Mouse (Mus musculus) embryonic fibroblast, embryonic 13.5 days (primary cell): Measurements from ENCODE around the gene Dcbld1. TPM values are rescaled to one million over a fixed set of nuclear protein-coding genes. Genes with fewer than 3 reads are reported as not detected.
"Not testable (repeated sequence)": the region's sequence is repeated elsewhere in the genome, so short reads cannot be mapped to it uniquely, and the experiment has no call there.

Experiments used
- H3K27ac ChIP-seq: 2 replicates; pipeline ENCODE4 v1.5.1; 2012; ENCODE audit warnings: low read length, control low read depth, inconsistent platforms; ENCODE audit not compliant: insufficient read depth
- H3K4me1 ChIP-seq: 2 replicates; pipeline ENCODE4 v1.6.1; 2011; ENCODE audit warnings: low read length; ENCODE audit not compliant: control insufficient read depth, insufficient read depth
- H3K4me3 ChIP-seq: 2 replicates; pipeline ENCODE4 v1.5.1; 2011; ENCODE audit warnings: mild to moderate bottlenecking, control low read depth, low read length; ENCODE audit not compliant: insufficient read depth
- CTCF ChIP-seq: IDR thresholded peaks from 2 replicates; pipeline ENCODE4 v1.5.1; 2011; ENCODE audit warnings: mild to moderate bottlenecking, control low read depth, low read length, moderate library complexity, borderline replicate concordance; ENCODE audit not compliant: insufficient read depth
- POLR2A ChIP-seq: IDR thresholded peaks from 2 replicates; pipeline ENCODE4 v1.6.1; 2011; ENCODE audit warnings: low read depth, mild to moderate bottlenecking, control low read depth, low read length, moderate library complexity
- polyA plus RNA-seq: library from polyadenylated mRNA; stranded (reverse); fragments of >200 nt; gene quantifications from 2 replicates; pipeline ENCODE4 v1.2.4, GENCODE M21; 2011; ENCODE audit warnings: low read depth; ENCODE audit not compliant: missing spikeins, insufficient read length

Gene Dcbld1
- polyA plus RNA-seq, 1 experiment, result 6.5 TPM

GRCm38 (mm10) chr10:52260209-52260608 is 26.8 kb downstream of the Dcbld1 start:
- Histone ChIP-seq H3K4me3 (no peak overlapping the region), H3K4me1 (no peaks in the 10 kb centered on the region), H3K27ac (no peak overlapping the region)
- TF ChIP-seq POLR2A (no peak), CTCF (no peak)

- Histone ChIP-seq H3K4me1 (no peaks in the 10 kb centered on the region), H3K4me3 (no peak overlapping the region), H3K27ac (no peak overlapping the region)
- TF ChIP-seq POLR2A (no peak), CTCF (no peak)
Observed at GRCm38 (mm10) chr10:52264162-52264561, 30.7 kb downstream of the Dcbld1 start.

- TF ChIP-seq CTCF, result no peak
- no peak for TF ChIP-seq POLR2A
- Histone ChIP-seq H3K27ac (no peak overlapping the region), H3K4me1 (peaks cover 6% of the 10 kb centered on the region), H3K4me3 (no peak overlapping the region)
Observed at GRCm38 (mm10) chr10:52268879-52269278, 35.5 kb downstream of the Dcbld1 start.

GRCm38 (mm10) chr10:52271385-52271784 is 38.0 kb downstream of the Dcbld1 start:
- H3K27ac ChIP-seq, result no peak overlapping the region
- no peak overlapping the region for H3K4me3 ChIP-seq
- TF ChIP-seq POLR2A (no peak), CTCF (no peak)
- H3K4me1 ChIP-seq, result peaks cover 6% of the 10 kb centered on the region

- Histone ChIP-seq H3K27ac (no peak overlapping the region; the same call in 1 of the 2 replicates), H3K4me3 (no peak overlapping the region), H3K4me1 (peaks cover 6% of the 10 kb centered on the region)
- TF ChIP-seq POLR2A, result no peak
- TF ChIP-seq CTCF, result no peak
Observed at GRCm38 (mm10) chr10:52273012-52273411, 39.6 kb downstream of the Dcbld1 start.

GRCm38 (mm10) chr10:52274001-52274909 is 40.8 kb downstream of the Dcbld1 start:
- H3K4me3 ChIP-seq, result no peak overlapping the region
- no peak overlapping the region for H3K27ac ChIP-seq
- H3K4me1 ChIP-seq, result peaks cover 6% of the 10 kb centered on the region
- TF ChIP-seq POLR2A, result no peak
- TF ChIP-seq CTCF, result no peak

GRCm38 (mm10) chr10:52274910-52275604 is 41.6 kb downstream of the Dcbld1 start:
- H3K4me3 ChIP-seq, result no peak overlapping the region
- H3K27ac ChIP-seq, result no peak overlapping the region
- H3K4me1 ChIP-seq, result peaks cover 6% of the 10 kb centered on the region
- TF ChIP-seq POLR2A (no peak), CTCF (no peak)

- Histone ChIP-seq H3K4me1 (peaks cover 6% of the 10 kb centered on the region), H3K27ac (no peak overlapping the region), H3K4me3 (no peak overlapping the region)
- TF ChIP-seq CTCF, result no peak
- TF ChIP-seq POLR2A, result no peak
Observed at GRCm38 (mm10) chr10:52276579-52276978, 43.2 kb downstream of the Dcbld1 start.

- not testable (repeated sequence) for H3K4me1 ChIP-seq, H3K4me3 ChIP-seq, H3K27ac ChIP-seq
Observed at GRCm38 (mm10) chr10:52277564-52277963, 44.1 kb downstream of the Dcbld1 start.

- TF ChIP-seq POLR2A, result no peak
- no peak overlapping the region for H3K27ac ChIP-seq
Observed at GRCm38 (mm10) chr10:52278011-52278434, 44.6 kb downstream of the Dcbld1 start.

More at GRCm38 (mm10) chr10:52278011-52278434, 44.6 kb downstream of the Dcbld1 start:
- Histone ChIP-seq H3K4me1 (peaks cover 2% of the 10 kb centered on the region), H3K4me3 (no peak overlapping the region)
